Mouse (Mus musculus): ENCODE data around the gene Mcpt4.

DNA sequence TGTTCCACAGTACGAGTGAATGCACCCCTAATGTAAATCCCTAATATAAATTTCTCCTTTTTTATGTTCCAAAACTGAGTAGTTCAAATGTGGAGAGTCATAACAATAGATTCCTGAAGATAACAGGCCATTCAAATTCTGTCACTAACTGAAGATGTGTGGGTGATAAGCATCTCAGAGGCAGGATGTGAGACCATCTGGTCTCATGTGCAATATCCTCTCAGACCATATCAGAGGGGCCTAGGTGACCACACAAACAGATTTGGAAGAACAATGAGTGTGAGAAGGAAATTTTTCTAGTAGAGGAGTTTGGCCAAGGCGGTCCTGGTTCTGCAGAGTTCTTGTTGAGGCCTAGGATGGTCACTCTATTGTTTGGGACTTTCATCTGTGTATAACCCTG, 31.2 kb upstream of the Mcpt4 start:
- no peak for TF ChIP-seq CTCF (IDR thresholded peaks at IDR 0.05; ENCODE audit: low read depth)
- no peak for TF ChIP-seq EP300 (IDR thresholded peaks at IDR 0.05; ENCODE audit: low read depth)

All from heart, postnatal 0 days (tissue).